Mouse (Mus musculus): ENCODE measurements at regions not wholly inside any gene's neighbourhood (a gene's known extent, or its start where the extent isn't known, plus 50 kb on each side); places are given as distances from the start of the nearest gene placed in this dataset.

DNA sequence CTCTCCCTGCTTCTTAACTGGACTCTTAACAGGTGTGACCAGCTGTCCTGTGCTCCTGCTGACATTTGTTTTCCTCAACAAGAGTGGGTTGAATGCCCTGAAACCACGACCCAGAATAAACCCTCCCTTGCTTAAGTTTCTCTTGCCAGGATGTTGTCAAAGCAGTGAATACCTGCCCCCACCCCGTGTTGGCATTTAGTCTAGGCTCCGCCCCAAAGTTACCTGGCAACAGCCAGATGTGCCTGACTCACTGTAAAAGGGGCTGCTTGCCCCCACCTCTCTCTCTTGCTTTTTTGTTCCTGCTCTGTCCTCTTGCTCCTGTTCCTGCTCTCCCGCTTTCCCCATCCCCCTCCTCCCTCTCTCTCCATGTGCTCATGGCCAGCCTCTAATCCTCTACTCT is 51.9 kb upstream of the Mmp2 start:
- TF ChIP-seq POLR2A (IDR thresholded peaks at IDR 0.05; ENCODE audit: low read depth, low read length) = no peak
- no peak for TF ChIP-seq CTCF (IDR thresholded peaks at IDR 0.05; ENCODE audit: extremely low read depth, insufficient read depth, insufficient read length, insufficient replicate concordance)
